Mouse (Mus musculus) kidney, adult 8-10 months (tissue): ENCODE results near the gene Calm4.

ENCODE experiments used
- DNase-seq, 2 experiments: peaks; one replicate each; pipeline ENCODE4 v3.0.0; 2022

The Calm4 gene

GRCm38 (mm10) chr13:3862325-3862724 lies 24.8 kb downstream of the Calm4 start:
- no peak for DNase-seq

DNA sequence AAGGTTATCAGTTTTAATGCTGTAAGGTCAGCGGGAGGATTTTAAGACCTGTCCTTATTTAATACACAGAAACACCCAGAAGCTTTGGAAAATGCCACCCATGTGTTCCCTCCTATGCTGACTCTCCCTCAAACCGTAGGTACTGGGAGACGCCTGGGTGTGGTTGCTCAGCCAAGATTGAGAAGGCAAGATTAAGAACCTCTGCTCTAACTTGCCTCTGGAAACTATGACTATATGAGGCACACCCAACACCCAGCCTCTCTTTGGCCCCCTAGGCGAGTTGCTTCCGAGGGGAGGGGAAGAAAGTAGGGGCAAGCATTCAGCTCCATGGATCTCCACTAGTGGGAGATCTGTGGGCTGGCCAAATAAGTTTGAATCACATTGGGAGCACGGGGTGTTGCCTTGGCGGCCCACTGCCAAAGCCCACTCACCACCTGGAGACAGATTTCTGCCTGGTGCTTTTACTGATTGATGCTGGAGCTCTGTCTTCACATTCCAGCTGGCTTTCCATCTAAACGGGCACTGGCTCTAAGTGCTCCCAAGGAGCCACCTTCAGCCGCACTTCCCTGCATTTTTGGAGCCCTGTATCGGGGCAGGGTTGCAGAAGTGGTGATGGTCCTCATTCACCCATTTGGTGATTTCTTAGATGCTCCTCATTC lies 25.5 kb downstream of the Calm4 start:
- DNase-seq: no peak

DNA sequence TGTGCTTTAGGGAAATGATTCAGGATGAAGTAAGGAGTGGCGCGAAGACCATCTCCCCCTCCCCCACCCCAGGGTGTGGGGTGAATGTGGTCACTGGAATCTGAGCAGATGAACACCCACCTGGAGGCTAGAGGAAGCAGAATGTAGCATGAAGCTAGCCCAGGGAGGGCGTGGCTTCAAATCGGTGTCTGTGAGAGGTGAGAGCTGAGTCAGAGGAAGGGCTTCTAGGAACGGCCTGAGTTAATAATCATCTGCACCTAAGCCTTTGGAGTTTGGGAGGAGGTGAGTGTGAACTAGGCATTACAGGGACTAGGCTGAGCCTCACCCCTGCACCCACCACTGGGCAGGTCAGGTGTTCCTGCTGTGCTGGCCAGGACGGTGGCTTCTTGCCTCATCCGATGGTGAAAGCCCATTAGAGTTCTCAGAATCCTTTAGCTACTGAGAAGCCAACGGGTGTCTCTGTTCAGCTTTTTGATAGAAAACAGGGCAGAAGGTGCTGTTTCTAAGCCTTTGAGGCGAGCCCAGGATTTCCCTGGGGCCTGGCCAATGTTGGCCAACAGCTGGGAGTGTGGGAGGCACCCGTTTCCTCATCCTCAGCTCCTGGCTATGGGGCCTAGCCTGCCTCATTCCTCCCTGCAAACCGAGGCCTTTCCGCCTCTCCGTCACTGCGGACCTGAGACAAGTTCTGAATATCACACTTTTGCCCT lies 28.2 kb downstream of the Calm4 start:
- DNase-seq: peak; percentile 21 to 37

- no peak for DNase-seq
These were observed 28.9 kb downstream of the Calm4 start for GRCm38 (mm10) chr13:3866355-3867052.

DNA sequence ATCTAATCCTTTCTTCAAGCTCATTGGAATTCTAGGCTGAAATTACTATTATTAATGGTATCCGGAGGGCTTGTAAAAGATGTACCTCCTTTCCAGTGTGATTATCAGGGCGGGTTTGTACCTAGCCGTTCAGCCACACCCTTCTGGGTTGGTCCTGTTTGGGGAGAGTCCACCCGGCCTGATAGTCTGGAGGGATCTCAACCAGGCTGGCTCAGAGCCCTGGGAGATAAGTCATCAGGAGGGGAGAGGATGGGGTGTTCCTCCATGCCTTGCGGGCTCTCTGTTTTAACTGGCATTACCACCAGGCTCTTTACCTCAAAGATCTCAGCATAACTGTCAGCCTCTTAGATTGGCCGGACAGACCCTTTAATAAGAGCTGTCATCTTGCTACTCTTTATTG lies 29.6 kb downstream of the Calm4 start:
- no peak for DNase-seq

DNA sequence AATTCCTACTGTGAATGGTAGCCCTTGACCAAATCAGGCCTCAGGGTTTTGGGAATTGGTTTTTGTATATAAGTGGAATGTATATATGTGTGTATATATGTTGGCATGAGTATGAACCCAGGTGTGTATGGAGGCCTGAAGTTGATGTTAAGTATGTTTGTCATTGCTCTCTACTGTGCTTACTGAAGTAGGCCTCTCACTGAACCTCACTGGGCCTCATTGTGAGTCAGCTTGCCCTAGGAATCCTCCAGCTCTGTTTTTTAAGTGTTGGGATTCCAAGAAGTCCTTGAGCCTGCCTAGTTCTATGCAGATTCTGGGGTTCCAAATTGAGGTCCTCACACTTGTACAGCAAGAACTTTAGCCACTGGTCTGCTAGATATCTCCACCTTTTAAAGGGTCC lies 32.3 kb downstream of the Calm4 start:
- DNase-seq: no peak

GRCm38 (mm10) chr13:3872832-3873231 lies 35.3 kb downstream of the Calm4 start:
- no peak for DNase-seq

DNA sequence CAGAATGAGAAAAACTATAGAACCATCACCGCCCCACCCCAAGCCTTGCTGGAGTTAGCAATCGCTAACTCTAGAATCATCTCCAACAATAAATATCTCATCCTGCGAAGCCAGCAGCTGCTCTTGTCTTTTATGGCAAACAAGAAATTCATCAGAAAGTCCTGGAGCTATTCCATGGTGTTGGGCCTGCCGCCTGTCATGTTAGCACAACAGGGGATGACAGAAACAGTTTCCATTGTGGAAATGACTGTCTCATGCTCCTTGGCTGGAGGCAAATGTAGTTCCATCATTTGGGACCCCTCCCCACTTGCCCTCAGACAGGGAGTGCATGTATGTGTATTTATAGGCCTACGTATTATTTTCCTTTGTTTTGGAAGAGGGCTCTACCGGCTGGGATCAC lies 38.9 kb downstream of the Calm4 start:
- no peak for DNase-seq

DNA sequence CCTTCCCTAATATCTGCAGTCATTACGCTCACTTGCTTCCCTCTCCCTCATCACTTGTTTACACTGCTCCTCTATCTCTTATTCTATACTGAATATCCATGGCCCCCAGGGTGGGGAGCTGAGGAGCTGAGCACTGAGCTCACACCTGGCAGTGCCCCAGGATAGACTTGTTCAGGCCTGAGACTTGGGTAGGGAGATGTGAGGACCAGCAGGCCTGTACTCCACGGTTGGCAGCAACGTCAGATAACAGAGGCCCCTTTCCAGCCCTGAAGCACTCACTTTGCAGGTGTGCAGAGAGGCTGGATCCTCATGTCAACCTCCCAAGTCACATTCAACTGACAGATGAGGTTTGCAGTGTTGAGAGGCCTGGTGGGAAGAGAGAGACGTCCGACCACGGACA lies 39.6 kb downstream of the Calm4 start:
- no peak for DNase-seq

DNA sequence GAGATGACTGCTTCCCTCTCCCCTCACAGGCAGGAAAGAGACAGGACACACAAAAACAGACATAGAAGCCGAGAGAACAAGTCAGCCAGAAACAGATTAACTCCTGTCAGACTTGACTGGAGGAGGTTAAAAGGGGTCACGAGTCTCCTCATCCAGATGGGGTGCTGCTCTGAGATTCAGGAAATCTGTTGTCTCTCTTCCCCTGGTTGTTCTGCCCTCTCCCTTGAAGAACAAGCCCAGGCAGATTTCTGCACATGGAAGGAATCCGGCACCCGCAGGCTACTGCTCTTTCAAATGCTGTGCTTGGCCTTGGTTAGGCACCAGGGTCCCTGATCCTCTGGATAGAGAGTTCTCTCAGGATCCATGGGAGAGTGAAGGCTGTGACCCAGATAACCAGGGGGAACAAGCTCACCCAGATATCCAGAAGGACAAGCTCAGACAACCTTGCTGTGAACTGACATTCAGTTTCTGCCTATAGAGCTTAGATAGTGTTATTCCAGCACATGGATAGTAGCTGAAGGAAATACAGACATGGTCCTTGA lies 40.2 kb downstream of the Calm4 start:
- DNase-seq: no peak

DNA sequence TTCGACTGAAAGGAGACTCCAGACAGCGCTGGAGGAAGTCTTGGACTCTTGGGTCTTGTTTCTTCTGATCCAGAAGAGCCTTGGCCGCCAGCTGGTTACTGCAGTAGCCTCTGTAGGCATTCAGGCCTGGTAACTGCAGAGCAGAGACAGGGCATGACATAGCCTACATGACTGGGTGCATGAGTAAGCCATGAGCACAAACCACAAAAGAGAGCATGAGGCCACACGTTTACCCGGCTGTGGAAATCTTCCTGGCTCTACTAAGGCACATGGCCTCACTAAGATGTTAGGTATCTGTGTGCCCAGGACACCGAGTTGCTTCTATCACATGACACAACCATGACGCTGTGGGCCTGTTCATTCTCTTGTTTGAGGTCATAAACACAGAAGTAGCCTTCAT lies 49.1 kb downstream of the Calm4 start:
- DNase-seq: no peak
